Mouse (Mus musculus) G1E (cell line): ENCODE results near the gene Angptl8.

Source experiments
- CTCF ChIP-seq: IDR thresholded peaks from 2 replicates; pipeline ENCODE4 v1.5.1; 2012; ENCODE audit warnings: low read depth, low read length, inconsistent platforms, mixed read lengths
- GATA1 ChIP-seq: IDR thresholded peaks from 2 replicates; pipeline ENCODE4 v1.6.1; 2012; ENCODE audit warnings: borderline replicate concordance, low read length, inconsistent platforms, mixed read lengths
- GATA2 ChIP-seq: IDR thresholded peaks from 2 replicates; pipeline ENCODE4 v1.6.1; 2012; ENCODE audit warnings: low read depth, low read length, inconsistent platforms, borderline replicate concordance
- POLR2AphosphoS5 ChIP-seq: IDR thresholded peaks from 2 replicates; pipeline ENCODE4 v1.6.1; 2012; ENCODE audit warnings: low read depth, low read length, inconsistent platforms; ENCODE audit not compliant: insufficient replicate concordance

DNA sequence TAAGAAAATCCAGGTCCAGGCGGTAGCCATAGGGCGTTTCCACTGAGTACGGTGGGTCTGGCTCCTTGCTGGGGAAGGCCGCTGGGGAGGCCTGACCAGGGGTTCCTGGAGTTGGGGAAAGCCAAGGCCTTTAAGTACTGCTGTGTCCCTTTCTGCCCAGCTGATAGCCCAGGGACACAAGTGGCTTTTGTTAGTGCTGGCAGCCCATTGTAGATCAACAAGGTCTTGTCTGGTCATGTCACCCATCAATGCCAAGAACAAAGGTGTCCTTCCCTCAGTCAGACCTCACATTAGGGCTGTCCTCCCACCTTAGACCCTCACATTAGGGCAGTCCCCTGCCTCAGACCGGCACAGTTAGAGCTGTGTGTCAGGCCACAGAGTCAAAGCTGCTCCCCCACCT lies 39.7 kb upstream of the Angptl8 start:
- TF ChIP-seq CTCF (no peak), GATA1 (no peak), GATA2 (no peak), POLR2AphosphoS5 (no peak)
